Mouse (Mus musculus): ENCODE measurements around the gene Tesk2. TPM values are rescaled to one million over a fixed set of nuclear protein-coding genes. Genes with fewer than 3 reads are reported as not detected.

The Tesk2 gene
- total RNA-seq, 1 experiment = 15.3 TPM

GRCm38 (mm10) chr4:116719396-116719795 is 1.4 kb upstream of the Tesk2 start:
- TF ChIP-seq HCFC1 (IDR thresholded peaks at IDR 0.05; ENCODE audit: borderline replicate concordance, insufficient read depth, low read length) = no peak
- TF ChIP-seq ZC3H11A (IDR thresholded peaks at IDR 0.05; ENCODE audit: borderline replicate concordance, low read depth, low read length) = peak; percentile 80
- DNase-seq (ENCODE audit: low read depth, low spot score) = peak; percentile 83
- Histone ChIP-seq H3K27ac (ENCODE audit: insufficient read depth, low read depth, low read length, poor library complexity, severe bottlenecking) (no peak overlapping the region), H3K9ac (ENCODE audit: insufficient read depth, low read depth, low read length, poor library complexity, severe bottlenecking) (no peak overlapping the region), H3K4me3 (ENCODE audit: insufficient read depth in 1 of 2, low read depth in 1 of 2, low read length in 2 of 2, poor library complexity in 1 of 2, severe bottlenecking in 1 of 2) (no peak overlapping the region), H3K36me3 (ENCODE audit: control insufficient read depth, insufficient read depth, low read length, poor library complexity, severe bottlenecking) (peaks cover 6% of the 10 kb centered on the region), H3K4me1 (ENCODE audit: control insufficient read depth in 2 of 2, insufficient read depth in 2 of 2, low read length in 2 of 2, poor library complexity in 1 of 2) (peaks cover 3 to 4% of the 10 kb centered on the region in 2 experiments; a peak in 1 of 4 replicates), H3K9me3 (ENCODE audit: control insufficient read depth, insufficient read depth, low read depth, low read length) (no peaks in the 10 kb centered on the region)
- in situ Hi-C loops (cut with MboI; ENCODE audit: low sequenced_read_pairs in 2 of 2, unreplicated experiment in 2 of 2) = loop anchor here (5.0 to 10.0 kb wide), 2 partner anchors 65 to 68 kb away; no protein-coding TSS in a partner anchor

DNA sequence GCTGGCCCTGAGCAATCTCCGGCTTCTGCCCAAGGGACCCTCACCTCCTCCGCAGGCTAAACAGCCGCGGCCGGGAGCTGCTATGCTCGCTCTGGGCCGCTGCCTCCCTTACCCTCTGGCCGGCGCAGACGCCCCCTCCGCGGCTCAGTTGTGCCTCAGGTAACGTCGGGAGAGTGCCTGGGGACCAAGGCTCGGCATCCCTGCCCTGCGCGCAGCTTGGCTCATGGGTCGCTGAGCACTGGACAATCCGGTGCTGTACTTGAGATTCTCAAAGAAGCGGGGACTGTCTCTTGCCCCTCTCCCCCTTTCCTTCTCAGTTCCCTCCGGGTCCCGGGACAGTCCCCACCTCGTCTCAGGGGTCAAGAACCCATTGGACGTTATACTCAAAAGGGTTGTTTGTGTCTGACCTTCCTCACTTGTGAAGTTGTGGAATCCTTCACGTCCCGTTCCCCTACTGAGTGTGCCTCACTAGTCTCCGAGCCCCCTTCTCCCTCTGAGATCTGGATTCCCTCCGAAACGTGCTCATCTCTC is 415 bp downstream of the Tesk2 start:
- in situ Hi-C loops (cut with MboI; ENCODE audit: low sequenced_read_pairs in 2 of 2, unreplicated experiment in 2 of 2) = no loop called here
- H3K9ac ChIP-seq (ENCODE audit: insufficient read depth, low read depth, low read length, poor library complexity, severe bottlenecking) = peak overlapping the region; percentile 83
- H3K9me3 ChIP-seq (ENCODE audit: control insufficient read depth, insufficient read depth, low read depth, low read length) = no peaks in the 10 kb centered on the region
- no peak for DNase-seq (ENCODE audit: low read depth, low spot score)
- H3K27ac ChIP-seq (ENCODE audit: insufficient read depth, low read depth, low read length, poor library complexity, severe bottlenecking) = peak overlapping the region; percentile 59
- H3K4me3 ChIP-seq (ENCODE audit: insufficient read depth in 1 of 2, low read depth in 1 of 2, low read length in 2 of 2, poor library complexity in 1 of 2, severe bottlenecking in 1 of 2) = peak overlapping the region; percentile 81 to 97
- H3K36me3 ChIP-seq (ENCODE audit: control insufficient read depth, insufficient read depth, low read length, poor library complexity, severe bottlenecking) = no peaks in the 10 kb centered on the region
- no peak for TF ChIP-seq CHD2 (IDR thresholded peaks at IDR 0.05; ENCODE audit: low read depth, low read length)
- TF ChIP-seq ZNF384 (IDR thresholded peaks at IDR 0.05; ENCODE audit: low read depth, low read length) = no peak
- no peak for TF ChIP-seq MAFK (IDR thresholded peaks at IDR 0.05; ENCODE audit: insufficient read depth, low read depth, low read length)
- no peak for TF ChIP-seq HCFC1 (IDR thresholded peaks at IDR 0.05; ENCODE audit: borderline replicate concordance, insufficient read depth, low read length)
- no peak for TF ChIP-seq ZC3H11A (IDR thresholded peaks at IDR 0.05; ENCODE audit: borderline replicate concordance, low read depth, low read length)
- H3K4me1 ChIP-seq (ENCODE audit: control insufficient read depth in 2 of 2, insufficient read depth in 2 of 2, low read length in 2 of 2, poor library complexity in 1 of 2) = peaks cover 9 to 10% of the 10 kb centered on the region in 2 experiments

GRCm38 (mm10) chr4:116722230-116722629 is 1.5 kb downstream of the Tesk2 start:
- Histone ChIP-seq H3K4me3 (ENCODE audit: insufficient read depth in 1 of 2, low read depth in 1 of 2, low read length in 2 of 2, poor library complexity in 1 of 2, severe bottlenecking in 1 of 2) (peak overlapping the region; percentile 81 to 97), H3K9ac (ENCODE audit: insufficient read depth, low read depth, low read length, poor library complexity, severe bottlenecking) (peak overlapping the region; percentile 62), H3K27ac (ENCODE audit: insufficient read depth, low read depth, low read length, poor library complexity, severe bottlenecking) (no peak overlapping the region), H3K36me3 (ENCODE audit: control insufficient read depth, insufficient read depth, low read length, poor library complexity, severe bottlenecking) (no peaks in the 10 kb centered on the region), H3K9me3 (ENCODE audit: control insufficient read depth, insufficient read depth, low read depth, low read length) (no peaks in the 10 kb centered on the region), H3K4me1 (ENCODE audit: control insufficient read depth in 2 of 2, insufficient read depth in 2 of 2, low read length in 2 of 2, poor library complexity in 1 of 2) (peaks cover 9 to 10% of the 10 kb centered on the region in 2 experiments)
- DNase-seq (ENCODE audit: low read depth, low spot score) = no peak
- no peak for TF ChIP-seq MAFK (IDR thresholded peaks at IDR 0.05; ENCODE audit: insufficient read depth, low read depth, low read length)
- no peak for TF ChIP-seq ZC3H11A (IDR thresholded peaks at IDR 0.05; ENCODE audit: borderline replicate concordance, low read depth, low read length)
- TF ChIP-seq ZNF384 (IDR thresholded peaks at IDR 0.05; ENCODE audit: low read depth, low read length) = no peak
- TF ChIP-seq HCFC1 (IDR thresholded peaks at IDR 0.05; ENCODE audit: borderline replicate concordance, insufficient read depth, low read length) = no peak
- no peak for TF ChIP-seq CHD2 (IDR thresholded peaks at IDR 0.05; ENCODE audit: low read depth, low read length)
- in situ Hi-C loops (cut with MboI; ENCODE audit: low sequenced_read_pairs in 2 of 2, unreplicated experiment in 2 of 2) = no loop called here

GRCm38 (mm10) chr4:116725444-116725843 is 4.7 kb downstream of the Tesk2 start:
- H3K9ac ChIP-seq (ENCODE audit: insufficient read depth, low read depth, low read length, poor library complexity, severe bottlenecking) = peak overlapping the region; percentile 26; the same call in 1 of the 2 replicates
- TF ChIP-seq CHD2 (IDR thresholded peaks at IDR 0.05; ENCODE audit: low read depth, low read length) (peak; percentile 61), HCFC1 (IDR thresholded peaks at IDR 0.05; ENCODE audit: borderline replicate concordance, insufficient read depth, low read length) (no peak), ZC3H11A (IDR thresholded peaks at IDR 0.05; ENCODE audit: borderline replicate concordance, low read depth, low read length) (no peak), MAFK (IDR thresholded peaks at IDR 0.05; ENCODE audit: insufficient read depth, low read depth, low read length) (no peak), ZNF384 (IDR thresholded peaks at IDR 0.05; ENCODE audit: low read depth, low read length) (peak; percentile 78)
- no peaks in the 10 kb centered on the region for H3K9me3 ChIP-seq (ENCODE audit: control insufficient read depth, insufficient read depth, low read depth, low read length)
- in situ Hi-C loops (cut with MboI; ENCODE audit: low sequenced_read_pairs in 2 of 2, unreplicated experiment in 2 of 2) = no loop called here
- no peaks in the 10 kb centered on the region for H3K36me3 ChIP-seq (ENCODE audit: control insufficient read depth, insufficient read depth, low read length, poor library complexity, severe bottlenecking)
- peaks cover 9% of the 10 kb centered on the region in 2 experiments for H3K4me1 ChIP-seq (ENCODE audit: control insufficient read depth in 2 of 2, insufficient read depth in 2 of 2, low read length in 2 of 2, poor library complexity in 1 of 2)
- no peak overlapping the region for H3K4me3 ChIP-seq (ENCODE audit: insufficient read depth in 1 of 2, low read depth in 1 of 2, low read length in 2 of 2, poor library complexity in 1 of 2, severe bottlenecking in 1 of 2)
- peak overlapping the region; percentile 89 for H3K27ac ChIP-seq (ENCODE audit: insufficient read depth, low read depth, low read length, poor library complexity, severe bottlenecking)
- peak; percentile 74 for DNase-seq (ENCODE audit: low read depth, low spot score)
